Mouse (Mus musculus) ES-Bruce4 (cell line): ENCODE measurements at regions not wholly inside any gene's neighbourhood (a gene's known extent, or its start where the extent isn't known, plus 50 kb on each side); places are given as distances from the start of the nearest gene placed in this dataset.

ENCODE experiments used
- CTCF ChIP-seq: IDR thresholded peaks from one replicate; pipeline ENCODE4 v1.8.1; 2011; ENCODE audit warnings: low read depth, low read length
- EP300 ChIP-seq: IDR thresholded peaks from 2 replicates; pipeline ENCODE4 v1.6.1; 2011; ENCODE audit warnings: low read depth, low read length; ENCODE audit not compliant: insufficient read depth
- POLR2A ChIP-seq: IDR thresholded peaks from one replicate; pipeline ENCODE4 v1.8.1; 2011; ENCODE audit warnings: low read length; ENCODE audit not compliant: insufficient read depth

DNA sequence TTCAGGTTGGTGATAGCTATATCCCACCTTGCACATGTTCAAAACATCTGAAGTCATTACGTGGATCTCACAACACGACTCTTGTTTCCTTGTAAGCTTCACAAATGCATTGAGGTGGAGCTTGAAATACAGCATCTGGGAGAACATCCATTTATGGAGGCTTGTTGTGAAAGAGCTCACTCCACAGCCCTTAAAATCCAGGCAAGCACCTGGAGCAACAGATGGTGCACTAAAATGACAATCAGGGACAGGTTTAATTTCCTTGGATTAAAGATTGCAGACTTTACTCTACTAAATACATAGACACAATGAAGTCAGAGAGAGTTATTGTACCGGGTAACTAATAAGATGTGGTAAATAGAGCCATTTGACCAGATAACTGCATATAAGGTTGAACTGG is 219.2 kb upstream of the Crbn start:
- TF ChIP-seq POLR2A (no peak), EP300 (no peak), CTCF (no peak)
